Mouse (Mus musculus): ENCODE data around the gene C1rl.
"Not testable (repeated sequence)": the region's sequence is repeated elsewhere in the genome, so short reads cannot be mapped to it uniquely, and the experiment has no call there.

The C1rl gene

DNA sequence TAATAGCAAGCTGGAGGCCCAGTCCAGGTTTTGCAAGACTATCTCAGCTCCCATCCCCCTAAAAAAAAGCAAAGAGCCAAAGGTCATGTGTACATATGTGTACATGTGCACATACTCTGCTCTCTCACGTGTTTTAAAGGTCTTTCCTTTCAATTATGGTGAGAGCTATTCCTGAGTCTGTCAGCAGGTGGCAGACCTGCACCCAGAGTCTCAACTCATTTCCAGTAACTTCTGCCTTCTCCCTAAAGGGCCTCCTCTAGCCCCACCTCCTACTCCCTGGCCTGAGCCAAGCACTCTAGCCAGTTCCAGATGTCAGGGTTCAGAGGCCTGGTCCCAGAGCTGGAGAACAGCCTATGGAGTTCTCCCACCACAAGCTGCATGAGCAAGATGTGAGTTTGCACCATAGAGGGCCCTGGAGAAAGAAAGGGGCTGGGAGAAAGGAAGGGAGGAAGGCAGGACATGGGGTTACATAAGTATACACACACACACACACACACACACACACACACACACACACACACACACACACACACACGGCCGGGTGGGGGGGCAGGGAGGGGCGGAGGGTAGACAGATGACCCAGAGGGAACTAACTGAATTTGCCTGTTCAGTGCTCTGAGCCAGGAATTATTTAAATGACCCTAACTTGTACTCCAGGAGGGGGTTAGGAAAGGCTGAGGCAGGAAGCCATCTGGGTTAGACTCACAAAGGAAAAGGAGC is at the start of gene C1rl:
TSS of gene C1rl (plus strand) at position 272 of the 720 bp plus-strand sequence.
- DNase-seq (ENCODE audit: low read depth, low spot score): peak; percentile 82

GRCm38 (mm10) chr6:124443338-124443737 is 49.6 kb upstream of the C1rl start:
- no peak for DNase-seq (ENCODE audit: low read depth, low spot score)

GRCm38 (mm10) chr6:124446024-124446423 is 46.9 kb upstream of the C1rl start:
- no peak for DNase-seq (ENCODE audit: low read depth, low spot score)

DNA sequence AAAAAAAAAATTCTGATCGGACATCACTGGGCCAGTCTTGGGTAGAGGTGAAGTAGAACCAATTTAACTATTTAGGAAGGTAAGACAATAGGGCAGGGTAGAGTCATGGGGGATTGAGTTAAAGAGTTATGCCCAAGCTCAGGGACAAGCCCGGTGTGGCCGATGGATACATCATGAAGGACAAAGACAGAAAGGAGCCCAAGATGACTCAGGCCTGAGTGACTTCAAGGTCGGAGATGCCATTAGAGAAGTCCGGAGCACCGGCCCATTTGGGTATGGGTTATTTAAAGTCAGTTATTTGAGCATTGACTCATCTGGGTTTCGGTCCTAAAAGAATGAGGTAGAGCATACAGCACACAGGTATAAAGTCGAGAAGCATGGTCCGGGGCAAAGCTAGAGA is 46.5 kb upstream of the C1rl start:
- no peak for DNase-seq (ENCODE audit: low read depth, low spot score)

DNA sequence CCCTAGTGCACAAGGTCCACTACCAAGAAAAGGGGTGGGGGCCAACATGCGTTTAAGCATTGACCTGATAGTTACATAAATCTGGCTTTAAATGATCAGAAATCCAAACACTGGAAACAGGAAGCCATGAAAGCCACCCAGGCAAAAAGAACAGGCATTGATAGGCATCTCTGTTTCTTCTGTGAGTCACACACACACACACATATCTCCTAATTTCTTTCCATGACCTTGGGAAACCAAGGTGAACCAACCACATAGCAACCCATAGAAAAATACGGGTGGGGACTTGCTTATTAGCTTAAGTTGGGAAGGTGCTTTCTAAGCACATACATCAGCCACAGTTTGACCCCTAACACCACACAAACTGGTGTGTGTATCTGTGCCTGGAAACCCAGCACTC is 45.6 kb upstream of the C1rl start:
- DNase-seq (ENCODE audit: low read depth, low spot score): no peak

- DNase-seq (ENCODE audit: low read depth, low spot score): peak; percentile 29
These were observed 44.6 kb upstream of the C1rl start for GRCm38 (mm10) chr6:124448186-124448852.

DNA sequence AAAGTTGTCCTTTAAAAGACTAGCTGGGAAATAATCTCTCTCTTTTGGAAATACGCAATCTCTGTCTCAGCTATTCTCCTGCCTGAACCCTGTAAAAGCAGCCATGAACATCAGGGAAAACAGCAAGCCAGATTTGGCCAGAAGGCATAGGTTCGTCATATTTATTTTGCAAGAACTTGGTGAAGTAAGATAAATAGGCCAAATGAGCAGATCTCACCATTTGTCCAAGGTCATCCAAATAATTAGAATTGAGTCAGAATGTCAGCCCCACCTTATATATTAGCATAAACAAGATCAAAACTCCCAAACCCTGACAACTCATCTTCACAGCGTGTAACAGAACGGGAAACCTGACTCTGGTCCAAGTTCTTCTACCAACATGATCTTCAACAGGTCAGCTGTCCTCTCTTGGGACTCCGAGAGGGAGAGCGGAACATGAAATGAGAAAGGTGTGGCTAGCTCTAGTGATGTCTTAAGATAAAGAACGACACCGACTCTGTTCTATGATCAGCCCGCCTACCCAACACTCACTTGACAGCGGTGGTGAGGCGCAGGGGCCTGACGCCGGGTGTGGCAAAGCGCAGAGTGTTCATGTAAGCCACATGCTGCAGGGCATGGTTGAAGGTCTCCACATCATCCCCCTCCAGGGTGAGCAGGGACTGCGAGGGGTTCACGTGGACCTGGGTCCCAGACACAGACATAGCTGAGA is 43.8 kb upstream of the C1rl start:
- DNase-seq (ENCODE audit: low read depth, low spot score): no peak

DNA sequence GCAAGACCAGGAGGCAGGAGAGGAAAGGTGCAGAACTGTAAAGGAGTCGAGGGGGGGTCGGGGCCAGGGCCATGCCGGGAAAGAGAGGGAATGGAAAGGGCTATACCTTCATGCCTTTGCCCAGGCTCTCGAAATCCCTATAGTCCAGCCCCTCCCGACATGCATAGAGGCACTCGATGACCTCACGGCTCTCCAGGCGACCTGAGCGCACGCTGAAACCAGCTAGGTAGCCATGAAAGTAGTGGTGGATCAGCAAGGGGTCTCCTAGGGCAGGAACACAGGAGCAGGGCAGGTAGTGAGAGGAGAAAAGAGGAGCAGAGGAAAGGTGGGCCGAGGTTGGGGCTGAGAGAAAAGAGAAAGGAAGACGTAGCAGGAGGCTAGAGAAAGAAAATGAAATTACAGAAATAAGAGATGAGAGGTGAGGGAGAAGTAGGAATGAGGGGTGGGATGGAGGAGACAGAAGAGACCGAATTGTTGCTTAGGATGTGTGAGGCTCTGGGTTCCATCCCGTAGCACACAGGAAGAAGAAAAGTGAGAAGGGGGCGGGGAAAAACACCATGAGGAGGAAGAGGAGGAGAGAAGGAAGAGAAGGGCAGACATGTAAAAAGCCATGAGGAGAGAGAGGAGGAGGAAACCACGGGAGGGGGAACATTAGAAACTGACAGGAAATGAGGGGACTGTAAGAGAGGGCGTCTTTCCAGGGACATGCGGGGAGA is 43.1 kb upstream of the C1rl start:
- no peak for DNase-seq (ENCODE audit: low read depth, low spot score)

DNA sequence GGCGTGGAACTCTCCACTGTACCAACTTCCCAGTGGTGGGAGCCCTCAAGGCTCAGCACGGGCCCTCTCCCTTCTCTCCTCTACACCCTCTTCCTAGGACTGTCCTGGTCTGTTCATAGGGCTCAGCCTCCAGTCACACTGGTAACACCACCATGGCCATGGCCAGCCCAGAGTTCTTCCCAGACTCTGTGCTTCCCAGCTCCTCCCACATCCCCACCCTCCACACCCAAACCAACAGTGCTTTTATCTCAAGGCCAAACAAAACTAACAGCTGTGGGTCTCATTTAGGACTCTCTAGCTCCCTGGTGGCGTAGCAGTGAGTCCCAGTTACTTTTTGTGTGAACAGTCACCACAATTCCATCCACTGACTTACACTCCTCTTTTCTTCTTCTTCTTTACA is 40.9 kb upstream of the C1rl start:
- no peak for DNase-seq (ENCODE audit: low read depth, low spot score)

GRCm38 (mm10) chr6:124453756-124454155 is 39.2 kb upstream of the C1rl start:
- no peak for DNase-seq (ENCODE audit: low read depth, low spot score)

DNA sequence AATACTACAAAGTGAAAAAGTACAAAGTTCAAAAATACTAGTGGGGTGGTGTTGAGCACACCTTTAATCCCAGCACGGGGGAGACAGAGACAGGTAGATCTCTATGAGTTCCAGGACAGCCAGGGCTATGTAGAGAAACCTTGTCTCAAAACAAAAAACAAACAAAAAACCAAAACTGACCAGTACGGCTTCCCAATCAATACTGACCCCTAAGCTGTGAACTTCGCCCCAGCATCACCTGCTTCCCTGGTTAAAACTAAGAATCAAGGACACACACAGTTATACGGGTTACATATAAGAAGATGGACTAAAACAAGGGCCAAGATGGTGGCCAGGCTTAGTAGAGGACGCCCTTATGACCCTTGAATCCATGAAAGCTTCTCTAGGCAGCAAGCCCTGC is 36.7 kb upstream of the C1rl start:
- no peak for DNase-seq (ENCODE audit: low read depth, low spot score)

- DNase-seq (ENCODE audit: low read depth, low spot score): no peak
These were observed 35.1 kb upstream of the C1rl start for GRCm38 (mm10) chr6:124457827-124458226.

DNA sequence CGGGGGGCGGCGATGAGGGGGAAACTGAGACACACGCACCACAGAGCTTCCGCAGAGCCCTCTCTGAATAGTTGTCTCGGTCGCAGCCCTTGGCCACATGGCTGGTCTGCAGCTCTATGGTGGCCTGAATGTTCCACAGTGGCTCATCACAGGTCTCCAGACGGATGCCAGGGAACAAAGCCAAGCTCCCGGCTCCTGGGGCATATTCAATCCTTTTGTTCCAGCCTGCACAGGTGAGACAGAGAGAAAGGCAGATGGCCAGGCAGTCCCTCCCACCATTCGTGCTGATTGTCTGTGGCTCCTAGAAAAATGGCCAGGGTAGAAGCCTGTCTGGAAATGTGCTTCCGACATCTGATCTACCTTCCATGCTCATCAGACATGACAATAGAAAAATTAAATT is 34.4 kb upstream of the C1rl start:
- DNase-seq (ENCODE audit: low read depth, low spot score): no peak

DNA sequence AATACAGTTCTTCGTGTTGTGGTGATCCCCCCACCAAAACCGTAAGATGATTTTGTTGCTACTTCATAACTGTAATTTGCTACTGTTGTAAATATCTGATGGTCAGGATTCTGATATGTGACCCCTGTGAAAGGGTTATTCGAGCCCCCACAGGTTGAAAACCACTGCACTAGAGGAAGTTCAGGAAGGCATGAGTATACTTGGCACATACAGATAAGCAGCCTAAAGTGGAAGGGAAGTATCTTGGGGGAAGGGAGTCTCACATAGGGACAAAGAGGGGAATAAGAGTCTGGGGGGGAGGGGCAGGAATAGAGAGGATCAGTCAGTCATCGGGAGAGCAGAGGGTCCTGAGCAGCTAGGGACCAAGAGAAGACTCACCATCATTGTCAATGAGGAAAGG is 33.5 kb upstream of the C1rl start:
- DNase-seq (ENCODE audit: low read depth, low spot score): no peak

GRCm38 (mm10) chr6:124463881-124464291 is 29.0 kb upstream of the C1rl start:
- DNase-seq (ENCODE audit: low read depth, low spot score): no peak

DNA sequence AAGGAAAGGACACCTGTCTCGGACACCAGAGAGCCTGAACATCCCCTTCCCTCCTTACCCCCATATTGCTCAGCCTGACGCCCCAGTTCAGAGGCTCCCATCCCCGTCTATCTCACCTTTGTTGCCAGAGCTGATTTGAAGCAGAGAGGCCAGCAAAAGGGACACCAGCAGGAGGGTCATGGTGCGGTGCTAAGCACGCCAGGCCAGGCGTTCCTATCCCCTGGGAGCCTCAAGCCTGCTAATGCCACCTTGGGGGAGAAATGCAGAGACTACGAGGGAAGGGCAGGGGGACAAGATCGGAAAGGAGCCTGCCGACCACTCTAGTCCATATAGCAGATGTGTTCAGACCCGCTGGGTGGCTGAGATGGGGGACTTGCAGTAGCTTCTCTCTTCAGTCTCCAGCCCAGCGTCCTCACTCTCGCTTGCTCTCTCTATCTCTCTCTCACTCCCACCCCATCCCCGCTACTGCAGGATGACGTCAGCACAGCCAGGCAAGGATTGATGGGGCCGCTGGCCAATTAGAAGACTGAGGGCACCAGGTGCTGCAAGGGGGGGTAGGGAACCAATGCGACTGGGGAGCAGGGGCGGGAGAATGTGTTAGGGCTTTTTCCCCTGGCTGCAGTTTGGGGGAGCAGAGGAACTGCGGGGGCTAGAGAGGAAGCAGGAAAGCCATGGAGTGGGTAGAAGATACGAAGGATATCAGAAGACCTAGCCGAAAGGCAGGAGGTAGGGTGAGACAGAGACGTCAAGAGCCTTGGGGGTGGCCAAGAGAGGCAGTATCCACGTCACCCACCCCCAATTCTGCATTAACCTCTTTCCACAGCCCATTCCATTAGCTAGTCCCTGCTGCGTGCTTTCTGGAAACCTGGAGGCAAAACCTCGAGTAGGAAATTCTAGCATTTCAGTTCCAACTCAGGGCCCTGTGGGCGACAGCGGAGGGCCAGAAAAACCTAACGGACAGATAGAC is 28.3 kb upstream of the C1rl start, which contains the start of gene Clstn3:
TSS of gene Clstn3 (minus strand) at position 490 of the 967 bp plus-strand sequence.
- peak; percentile 94 for DNase-seq (ENCODE audit: low read depth, low spot score)

GRCm38 (mm10) chr6:124465299-124465698 is 27.6 kb upstream of the C1rl start:
- DNase-seq (ENCODE audit: low read depth, low spot score): no peak

- DNase-seq (ENCODE audit: low read depth, low spot score): no peak
These were observed 27.2 kb upstream of the C1rl start for GRCm38 (mm10) chr6:124465729-124466128.

GRCm38 (mm10) chr6:124471121-124471520 is 21.8 kb upstream of the C1rl start:
- DNase-seq (ENCODE audit: low read depth, low spot score): no peak

DNA sequence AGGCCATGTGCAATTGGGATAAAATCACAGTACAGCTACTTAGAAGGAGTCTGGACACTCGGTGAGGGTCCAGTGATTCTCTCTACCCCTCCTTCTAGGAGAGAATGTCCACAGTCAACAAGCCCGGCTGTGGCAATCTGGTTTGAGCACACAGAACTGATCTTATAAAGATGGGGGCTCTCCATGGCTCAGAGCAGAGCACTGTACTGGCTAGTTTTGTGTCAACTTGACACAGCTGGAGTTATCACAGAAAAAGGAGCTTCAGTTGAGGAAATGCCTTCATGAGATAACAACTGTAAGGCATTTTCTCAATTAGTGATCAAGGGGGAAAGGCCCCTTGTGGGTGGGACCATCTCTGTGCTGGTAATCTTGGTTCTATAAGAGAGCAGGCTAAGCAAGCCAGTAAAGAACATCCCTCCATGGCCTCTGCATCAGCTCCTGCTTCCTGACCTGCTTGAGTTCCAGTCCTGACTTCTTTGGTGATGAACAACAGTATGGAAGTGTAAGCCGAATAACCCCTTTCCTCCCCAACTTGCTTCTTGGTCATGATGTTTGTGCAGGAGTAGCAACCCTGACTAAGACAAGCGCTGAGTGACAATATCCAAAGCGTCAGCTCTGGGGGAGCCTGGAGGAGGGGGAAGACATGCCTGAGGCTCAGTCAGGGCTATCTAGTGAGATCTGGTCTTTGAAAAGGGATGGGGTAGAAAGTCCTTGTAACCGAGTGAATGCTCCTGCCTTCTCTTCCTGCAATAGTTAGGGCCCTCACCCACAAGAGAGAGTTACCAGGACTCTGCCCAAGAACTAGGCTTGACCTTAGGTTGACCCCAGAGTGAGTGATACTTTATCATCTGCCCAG is 20.9 kb upstream of the C1rl start:
- DNase-seq (ENCODE audit: low read depth, low spot score): not testable (repeated sequence)

All from A20 (cell line).